Mouse (Mus musculus) midbrain, embryonic 11.5 days (tissue): ENCODE results near the gene Ifna5. TPM values are rescaled to one million over a fixed set of nuclear protein-coding genes. Genes with fewer than 3 reads are reported as not detected.
"Not testable (repeated sequence)": the region's sequence is repeated elsewhere in the genome, so short reads cannot be mapped to it uniquely, and the experiment has no call there.

Experiments used
- ATAC-seq: fragments of 200-750 bp; cut with Nextera tagmentation; 2 replicates; pipeline ENCODE4 v1.8.0; 2017; ENCODE audit warnings: moderate TSS enrichment, moderate library complexity; ENCODE audit not compliant: low FRiP score
- DNase-seq: peaks from one replicate; pipeline ENCODE4 v3.0.0; 2015; ENCODE audit warnings: low spot score; ENCODE audit errors: missing footprints
- H3K27ac ChIP-seq: fragments of 300-500 bp; sonication (generic); 2 replicates; pipeline ENCODE4 v1.5.1; 2014; ENCODE audit warnings: low read depth, low read length
- H3K27me3 ChIP-seq: fragments of 300-500 bp; sonication (generic); 2 replicates; pipeline ENCODE4 v1.6.1; 2014; ENCODE audit warnings: mild to moderate bottlenecking, low read length, moderate library complexity, mixed read lengths; ENCODE audit not compliant: control insufficient read depth, insufficient read depth
- H3K36me3 ChIP-seq: fragments of 300-500 bp; sonication (generic); 2 replicates; pipeline ENCODE4 v1.6.1; 2014; ENCODE audit warnings: mild to moderate bottlenecking, low read length, moderate library complexity, mixed read lengths; ENCODE audit not compliant: control insufficient read depth, insufficient read depth
- H3K4me1 ChIP-seq: fragments of 300-500 bp; sonication (generic); 2 replicates; pipeline ENCODE4 v1.6.1; 2014; ENCODE audit warnings: low read length; ENCODE audit not compliant: control insufficient read depth, insufficient read depth
- H3K4me2 ChIP-seq: fragments of 300-500 bp; sonication (generic); 2 replicates; pipeline ENCODE4 v1.6.1; 2014; ENCODE audit warnings: mild to moderate bottlenecking, moderate library complexity
- H3K4me3 ChIP-seq: fragments of 300-500 bp; sonication (generic); 2 replicates; pipeline ENCODE4 v1.5.1; 2014; ENCODE audit warnings: low read depth, low read length
- H3K9ac ChIP-seq: fragments of 300-500 bp; sonication (generic); 2 replicates; pipeline ENCODE4 v1.6.1; 2014; ENCODE audit warnings: low read length
- H3K9me3 ChIP-seq: fragments of 300-500 bp; sonication (generic); 2 replicates; pipeline ENCODE4 v1.6.1; 2016; ENCODE audit warnings: low read length; ENCODE audit not compliant: control insufficient read depth
- WGBS: fragments of 180-500 bp; shearing (Covaris S2); extraction: QIAGEN DNeasy Blood & Tissue Kit; methylation state at CpG from one replicate; pipeline ENCODE4 v1.1.7; 2014; 5-methylcytosine and 5-hydroxymethylcytosine counted together
- polyA plus RNA-seq: library from polyadenylated mRNA; unstranded; fragments of >200 nt; fragmentation: Nextera tagmentation; extraction: Ambion mirVana; gene quantifications from 2 replicates; pipeline ENCODE4 v1.2.1, GENCODE M21; 2014

Ifna5 gene
- polyA plus RNA-seq, 1 experiment from 2014 or later: not detected

DNA sequence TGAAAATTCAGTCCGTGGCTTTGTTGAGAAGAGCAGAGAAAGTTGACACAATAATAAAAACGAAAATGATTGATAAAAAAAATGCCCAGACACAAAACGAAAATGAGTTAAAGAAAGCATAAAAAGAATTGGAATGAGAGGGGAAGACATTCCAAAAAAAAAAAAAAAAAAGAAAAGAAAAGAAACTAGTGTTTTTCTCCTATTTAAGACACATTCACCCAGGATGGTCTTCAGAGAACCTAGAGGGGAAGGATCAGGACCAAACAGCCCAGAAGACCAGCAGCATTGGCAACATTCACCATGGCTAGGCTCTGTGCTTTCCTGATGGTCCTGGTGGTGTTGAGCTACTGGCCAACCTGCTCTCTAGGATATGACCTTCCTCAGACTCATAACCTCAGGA, 19.4 kb upstream of the Ifna5 start, which contains the start of gene Ifna7:
Gene Ifna7, plus strand, starts transcription at position 301 of the 400 bp plus-strand sequence.
- ATAC-seq: no peak
- WGBS: 61% methylated on average over 3 of the region's 3 CpGs

DNA sequence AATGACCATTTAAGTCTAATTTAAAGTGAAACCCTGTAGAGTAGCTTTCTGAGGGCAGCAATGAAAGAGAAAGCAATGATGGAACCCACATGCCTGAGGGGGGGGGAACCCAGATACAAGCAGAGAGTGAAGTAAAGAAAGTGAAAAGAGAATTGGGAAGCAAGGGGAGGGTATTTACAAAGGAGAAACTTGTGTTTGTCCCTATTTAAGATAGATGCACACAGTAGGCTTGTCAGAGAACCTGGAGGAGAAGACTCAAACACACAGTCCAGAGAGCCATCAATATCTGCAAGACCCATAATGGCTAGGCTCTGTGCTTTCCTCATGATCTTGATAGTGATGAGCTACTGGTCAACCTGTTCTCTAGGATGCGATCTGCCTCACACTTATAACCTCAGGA, 15.7 kb upstream of the Ifna5 start, which contains the start of gene Ifna11:
Gene Ifna11, plus strand, starts transcription at position 301 of the 400 bp plus-strand sequence.
- H3K4me3 ChIP-seq: no peak within 1 kb of the TSS
- WGBS: 78% methylated on average over 1 of the region's 1 CpGs
- H3K9ac ChIP-seq: no peak within 1 kb of the TSS
- H3K27ac ChIP-seq: no peak within 1 kb of the TSS
- H3K9me3 ChIP-seq: no peaks in the 10 kb centered on the region
- no peak for DNase-seq
- no peak within 1 kb of the TSS for H3K4me2 ChIP-seq
- ATAC-seq: no peak
- no peaks in the 10 kb centered on the region for H3K36me3 ChIP-seq
- H3K4me1 ChIP-seq: no peaks in the 10 kb centered on the region
- no peaks in the 10 kb centered on the region for H3K27me3 ChIP-seq

More for the DNA sequence above, 19.4 kb upstream of the Ifna5 start, which contains the start of gene Ifna7:
- no peaks in the 10 kb centered on the region for H3K4me1 ChIP-seq
- no peak within 1 kb of the TSS for H3K4me3 ChIP-seq
- H3K27ac ChIP-seq: no peak within 1 kb of the TSS
- no peaks in the 10 kb centered on the region for H3K9me3 ChIP-seq
- H3K9ac ChIP-seq: no peak within 1 kb of the TSS
- no peaks in the 10 kb centered on the region for H3K27me3 ChIP-seq
- no peak for DNase-seq
- no peak within 1 kb of the TSS for H3K4me2 ChIP-seq
- no peaks in the 10 kb centered on the region for H3K36me3 ChIP-seq

DNA sequence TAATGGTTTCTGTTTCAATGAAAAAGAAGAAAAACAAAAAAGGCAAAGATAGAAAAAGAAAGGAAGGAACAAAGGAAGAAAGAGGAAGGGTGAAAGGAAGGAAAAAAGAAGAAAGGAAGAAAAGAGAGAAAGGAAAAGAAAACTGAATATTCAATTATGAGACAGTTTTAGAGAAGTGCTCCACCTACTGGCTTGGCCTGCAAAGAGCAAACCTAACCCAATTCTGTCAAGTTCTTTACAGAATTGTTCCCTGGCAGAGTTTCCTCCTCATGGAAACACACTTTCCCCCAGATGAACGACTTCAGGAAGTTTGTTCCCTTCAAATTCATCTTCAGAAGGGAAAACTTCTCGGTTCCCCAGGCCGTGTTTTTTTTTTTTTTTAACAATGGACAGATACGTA, 12.3 kb upstream of the Ifna5 start:
- H3K9me3 ChIP-seq: no peaks in the 10 kb centered on the region
- H3K27me3 ChIP-seq: no peaks in the 10 kb centered on the region
- no peaks in the 10 kb centered on the region for H3K36me3 ChIP-seq
- H3K4me1 ChIP-seq: no peaks in the 10 kb centered on the region
- H3K4me2 ChIP-seq: no peak overlapping the region
- no peak overlapping the region for H3K9ac ChIP-seq
- H3K27ac ChIP-seq: no peak overlapping the region
- WGBS: 30% methylated on average over 4 of the region's 4 CpGs
- DNase-seq (no peak), ATAC-seq (no peak)
- H3K4me3 ChIP-seq: no peak overlapping the region

DNA sequence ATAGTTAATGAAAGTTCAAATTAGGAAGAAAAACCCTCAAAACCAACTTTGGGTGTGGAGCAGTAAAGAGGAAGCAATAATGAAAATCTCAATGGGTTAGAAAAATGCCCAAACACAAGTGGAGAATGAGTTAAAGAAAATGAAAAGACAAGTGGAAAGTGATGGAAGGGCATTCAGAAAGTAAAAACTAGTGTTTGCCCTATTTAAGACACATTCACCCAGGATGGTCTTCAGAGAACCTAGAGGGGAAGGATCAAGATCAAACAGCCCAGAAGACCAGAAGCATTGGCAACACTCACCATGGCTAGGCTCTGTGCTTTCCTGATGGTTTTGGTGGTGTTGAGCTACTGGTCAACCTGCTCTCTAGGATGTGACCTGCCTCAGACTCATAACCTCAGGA, 8.2 kb upstream of the Ifna5 start, which contains the start of gene Ifna6:
Gene Ifna6, plus strand, starts transcription at position 301 of the 400 bp plus-strand sequence.
- H3K36me3 ChIP-seq, H3K4me1 ChIP-seq, H3K9ac ChIP-seq, DNase-seq, ATAC-seq, H3K27me3 ChIP-seq, H3K4me3 ChIP-seq, H3K9me3 ChIP-seq, H3K4me2 ChIP-seq, H3K27ac ChIP-seq: not testable (repeated sequence)

DNA sequence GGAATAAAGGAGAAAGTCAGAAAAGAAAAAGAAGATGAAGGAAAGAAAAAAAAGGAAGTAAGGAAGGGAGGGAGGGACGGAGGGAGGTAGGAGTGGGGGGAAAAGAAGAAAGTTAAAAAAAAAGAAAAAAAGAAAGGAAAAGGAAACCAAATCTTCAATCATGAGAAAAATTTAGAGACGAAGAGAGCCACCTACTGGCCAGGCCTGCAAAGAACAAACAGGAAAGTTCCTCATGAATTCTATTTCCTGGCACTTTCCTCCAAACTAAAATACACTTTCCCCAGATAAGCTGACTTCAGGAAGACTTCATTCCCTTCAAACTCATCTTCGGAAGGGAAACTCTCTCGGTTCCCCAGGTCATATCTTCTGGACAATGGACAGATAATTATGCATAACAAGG, 4.8 kb upstream of the Ifna5 start:
- no peaks in the 10 kb centered on the region for H3K9me3 ChIP-seq
- no peak overlapping the region for H3K9ac ChIP-seq
- no peak overlapping the region for H3K27ac ChIP-seq
- no peak overlapping the region for H3K4me2 ChIP-seq
- no peaks in the 10 kb centered on the region for H3K27me3 ChIP-seq
- WGBS: 31% methylated on average over 4 of the region's 4 CpGs
- H3K4me3 ChIP-seq: no peak overlapping the region
- ATAC-seq (no peak), DNase-seq (no peak)
- H3K4me1 ChIP-seq: no peaks in the 10 kb centered on the region
- H3K36me3 ChIP-seq: no peaks in the 10 kb centered on the region

DNA sequence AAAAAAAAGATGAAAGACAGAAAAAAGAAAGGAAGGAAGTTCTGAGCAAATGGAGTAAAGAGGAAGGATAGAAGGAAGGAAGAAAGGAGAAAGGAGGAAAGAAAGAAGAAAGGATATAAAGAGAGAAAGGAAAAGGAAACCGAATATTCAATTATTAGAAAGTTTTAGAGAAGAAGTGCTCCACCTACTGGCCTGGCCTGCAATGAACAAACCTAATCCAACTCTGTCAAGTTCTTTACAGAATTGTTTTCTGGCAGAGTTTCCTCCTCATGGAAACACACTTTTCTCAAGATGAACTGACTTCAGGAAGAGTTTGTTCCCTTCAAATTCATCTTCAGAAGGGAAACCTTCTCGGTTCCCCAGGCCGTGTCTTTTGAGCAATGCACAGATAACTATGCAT, 3.5 kb downstream of the Ifna5 start:
- H3K36me3 ChIP-seq: no peaks in the 10 kb centered on the region
- DNase-seq (no peak), ATAC-seq (no peak)
- no peak overlapping the region for H3K4me3 ChIP-seq
- H3K4me2 ChIP-seq: no peak overlapping the region
- H3K27me3 ChIP-seq: no peaks in the 10 kb centered on the region
- WGBS: 44% methylated on average over 3 of the region's 3 CpGs
- H3K27ac ChIP-seq: no peak overlapping the region
- no peak overlapping the region for H3K9ac ChIP-seq
- no peaks in the 10 kb centered on the region for H3K9me3 ChIP-seq
- no peaks in the 10 kb centered on the region for H3K4me1 ChIP-seq

DNA sequence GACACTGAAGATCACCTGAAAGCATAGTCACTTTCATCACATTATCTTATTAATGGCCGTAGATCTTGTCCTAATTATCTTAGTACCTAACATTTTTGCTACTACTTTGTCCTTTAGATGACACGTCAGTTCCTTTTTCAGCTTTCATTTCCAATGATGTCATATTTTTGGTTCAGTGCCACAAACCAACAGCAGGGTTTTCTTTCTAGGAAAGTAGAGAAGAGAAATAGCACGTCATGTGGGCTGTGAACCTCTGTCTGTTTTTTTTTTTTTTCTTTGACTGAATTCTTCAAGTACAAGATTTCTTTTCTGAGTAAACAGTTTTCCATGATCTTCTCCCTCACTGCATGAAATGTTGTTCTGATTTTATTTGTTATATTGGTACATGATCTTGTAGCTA, 4.7 kb downstream of the Ifna5 start:
- Histone ChIP-seq H3K4me2 (no peak overlapping the region), H3K4me1 (no peaks in the 10 kb centered on the region), H3K9me3 (no peaks in the 10 kb centered on the region), H3K27me3 (no peaks in the 10 kb centered on the region), H3K27ac (no peak overlapping the region), H3K9ac (no peak overlapping the region), H3K36me3 (no peaks in the 10 kb centered on the region), H3K4me3 (no peak overlapping the region)
- DNase-seq (no peak), ATAC-seq (no peak)
- WGBS: 81% methylated on average over 3 of the region's 3 CpGs

DNA sequence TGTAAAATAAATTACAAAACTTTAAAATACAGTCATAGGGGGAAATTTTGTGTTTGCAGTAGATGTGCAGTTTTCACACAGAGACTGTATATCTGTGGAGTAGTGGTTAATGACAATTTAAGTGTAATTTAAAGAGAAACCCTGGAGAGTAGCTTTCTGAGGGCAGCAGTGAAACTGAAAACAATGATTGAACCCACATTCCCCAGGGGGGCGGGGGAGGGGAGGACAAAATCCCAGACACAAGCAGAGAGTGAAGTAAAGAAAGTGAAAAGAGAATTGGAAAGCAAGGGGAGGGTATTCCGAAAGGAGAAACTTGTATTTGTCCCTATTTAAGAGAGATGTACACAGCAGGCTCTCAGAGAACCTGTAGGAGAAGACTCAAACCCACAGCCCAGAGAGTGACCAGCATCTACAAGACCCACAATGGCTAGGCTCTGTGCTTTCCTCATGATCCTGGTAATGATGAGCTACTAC, 6.2 kb downstream of the Ifna5 start, which contains the start of gene Ifna4:
Gene Ifna4, plus strand, starts transcription at position 424 of the 474 bp plus-strand sequence.
- H3K36me3 ChIP-seq: no peaks in the 10 kb centered on the region
- no peaks in the 10 kb centered on the region for H3K4me1 ChIP-seq
- DNase-seq: no peak
- no peak for ATAC-seq
- no peaks in the 10 kb centered on the region for H3K27me3 ChIP-seq
- no peak within 1 kb of the TSS for H3K27ac ChIP-seq
- H3K4me2 ChIP-seq: no peak within 1 kb of the TSS
- H3K9me3 ChIP-seq: no peaks in the 10 kb centered on the region
- H3K4me3 ChIP-seq: no peak within 1 kb of the TSS
- WGBS: 29% methylated on average over 2 of the region's 2 CpGs
- H3K9ac ChIP-seq: no peak within 1 kb of the TSS

DNA sequence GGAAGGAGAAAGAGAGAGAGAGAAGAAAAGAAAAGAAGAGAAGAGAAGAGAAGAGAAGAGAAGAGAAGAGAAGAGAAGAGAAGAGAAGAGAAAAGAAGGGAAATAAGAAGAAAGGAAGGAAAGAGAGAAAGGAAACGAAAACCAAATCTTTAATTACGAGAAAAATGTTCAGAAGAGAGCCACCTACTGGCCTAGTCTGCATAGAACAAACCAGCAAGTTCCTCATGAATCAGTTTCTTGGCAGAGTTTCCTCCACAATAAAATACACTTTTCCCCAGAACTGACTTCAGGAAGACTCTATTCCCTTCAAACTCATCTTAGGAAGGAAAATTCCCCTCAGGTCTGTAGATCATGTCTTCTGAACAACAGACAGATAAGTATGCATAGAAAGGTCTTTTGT, 10.0 kb downstream of the Ifna5 start:
- H3K36me3 ChIP-seq: no peaks in the 10 kb centered on the region

More for the DNA sequence above, 10.0 kb downstream of the Ifna5 start:
- DNase-seq (no peak), ATAC-seq (no peak)
- Histone ChIP-seq H3K27me3 (no peaks in the 10 kb centered on the region), H3K9me3 (no peaks in the 10 kb centered on the region), H3K9ac (no peak overlapping the region), H3K4me2 (no peak overlapping the region), H3K4me3 (no peak overlapping the region), H3K27ac (no peak overlapping the region), H3K4me1 (no peaks in the 10 kb centered on the region)
- whole genome bisulfite sequencing: 43% methylated on average over 2 of the region's 2 CpGs
